Mouse (Mus musculus) kidney, embryonic 15.5 days (tissue): ENCODE measurements around the gene Nipal1. TPM values are rescaled to one million over a fixed set of nuclear protein-coding genes. Genes with fewer than 3 reads are reported as not detected.
A peak's percentile ranks its signal among the peaks of the same experiment; 100 is the strongest.

Experiments
- ATAC-seq: fragments of 200-750 bp; cut with Nextera tagmentation; replicated peaks from 2 replicates; pipeline ENCODE4 v1.8.0; 2017; ENCODE audit warnings: moderate TSS enrichment; ENCODE audit not compliant: low FRiP score
- H3K27ac ChIP-seq: fragments of 300-500 bp; sonication (generic); 2 replicates; pipeline ENCODE4 v1.5.1; 2015; ENCODE audit warnings: mild to moderate bottlenecking, inconsistent platforms
- H3K27me3 ChIP-seq: fragments of 300-500 bp; sonication (generic); 2 replicates; pipeline ENCODE4 v1.6.1; 2015; ENCODE audit warnings: inconsistent platforms
- H3K36me3 ChIP-seq: fragments of 300-500 bp; sonication (generic); 2 replicates; pipeline ENCODE4 v1.6.1; 2015; ENCODE audit warnings: inconsistent platforms
- H3K4me1 ChIP-seq: fragments of 300-500 bp; sonication (generic); 2 replicates; pipeline ENCODE4 v1.6.1; 2015; ENCODE audit warnings: inconsistent platforms
- H3K4me2 ChIP-seq: fragments of 300-500 bp; sonication (generic); 2 replicates; pipeline ENCODE4 v1.6.1; 2015; ENCODE audit warnings: moderate library complexity, mild to moderate bottlenecking, inconsistent platforms
- H3K4me3 ChIP-seq: fragments of 300-500 bp; sonication (generic); replicated peaks from 2 replicates; pipeline ENCODE4 v1.5.1; 2015; ENCODE audit warnings: mild to moderate bottlenecking, inconsistent platforms
- H3K9ac ChIP-seq: fragments of 300-500 bp; sonication (generic); 2 replicates; pipeline ENCODE4 v1.6.1; 2015; ENCODE audit warnings: mild to moderate bottlenecking, inconsistent platforms
- H3K9me3 ChIP-seq: fragments of 300-500 bp; sonication (generic); replicated peaks from 2 replicates; pipeline ENCODE4 v1.6.1; 2016; ENCODE audit warnings: inconsistent platforms
- WGBS: fragments of 180-500 bp; shearing (Covaris S2); methylation state at CpG from one replicate; pipeline ENCODE4 v1.1.7; 2015; ENCODE audit warnings: mixed read lengths; 5-methylcytosine and 5-hydroxymethylcytosine counted together
- polyA plus RNA-seq: library from polyadenylated mRNA; unstranded; fragments of >200 nt; fragmentation: Nextera tagmentation; extraction: Ambion mirVana; gene quantifications from 2 replicates; pipeline ENCODE4 v1.2.1, GENCODE M21; 2015

Gene Nipal1
- polyA plus RNA-seq, 1 experiment from 2014 or later, result 2.8 TPM

- no peak for ATAC-seq
- 86% methylated on average over 9 of the region's 9 CpGs for whole genome bisulfite sequencing
- H3K9ac ChIP-seq, result no peak overlapping the region
- H3K27ac ChIP-seq, result no peak overlapping the region
- no peaks in the 10 kb centered on the region for H3K4me1 ChIP-seq
- H3K27me3 ChIP-seq, result no peaks in the 10 kb centered on the region
- H3K4me3 ChIP-seq, result no peak overlapping the region
- H3K9me3 ChIP-seq, result no peaks in the 10 kb centered on the region
- H3K36me3 ChIP-seq, result no peaks in the 10 kb centered on the region
- no peak overlapping the region for H3K4me2 ChIP-seq
Measured at GRCm38 (mm10) chr5:72668351-72668750, 20.8 kb downstream of the Nipal1 start.

- H3K36me3 ChIP-seq, result no peaks in the 10 kb centered on the region
- WGBS, result 81% methylated on average over 8 of the region's 8 CpGs
- H3K4me3 ChIP-seq, result no peak overlapping the region
- H3K4me2 ChIP-seq, result no peak overlapping the region
- no peaks in the 10 kb centered on the region for H3K4me1 ChIP-seq
- H3K27ac ChIP-seq, result no peak overlapping the region
- H3K9me3 ChIP-seq, result no peaks in the 10 kb centered on the region
- ATAC-seq, result no peak
- no peaks in the 10 kb centered on the region for H3K27me3 ChIP-seq
- H3K9ac ChIP-seq, result no peak overlapping the region
Measured at GRCm38 (mm10) chr5:72671017-72671699, 23.6 kb downstream of the Nipal1 start.

GRCm38 (mm10) chr5:72674994-72675542, 27.5 kb downstream of the Nipal1 start:
- no peaks in the 10 kb centered on the region for H3K36me3 ChIP-seq
- 74% methylated on average over 9 of the region's 9 CpGs for WGBS
- no peak overlapping the region for H3K9ac ChIP-seq
- H3K4me1 ChIP-seq, result no peaks in the 10 kb centered on the region
- H3K4me2 ChIP-seq, result no peak overlapping the region
- no peaks in the 10 kb centered on the region for H3K9me3 ChIP-seq
- H3K27me3 ChIP-seq, result no peaks in the 10 kb centered on the region
- H3K4me3 ChIP-seq, result no peak overlapping the region
- peak overlapping the region; percentile 48; the same call in 1 of the 2 replicates for H3K27ac ChIP-seq
- no peak; the same call in 1 of the 2 replicates for ATAC-seq

- no peak overlapping the region for H3K4me3 ChIP-seq
- no peak for ATAC-seq
- 78% methylated on average over 6 of the region's 6 CpGs for WGBS
- no peak overlapping the region for H3K27ac ChIP-seq
- no peaks in the 10 kb centered on the region for H3K27me3 ChIP-seq
- H3K4me1 ChIP-seq, result no peaks in the 10 kb centered on the region
- H3K36me3 ChIP-seq, result no peaks in the 10 kb centered on the region
- no peak overlapping the region for H3K4me2 ChIP-seq
- H3K9ac ChIP-seq, result no peak overlapping the region
- no peaks in the 10 kb centered on the region for H3K9me3 ChIP-seq
Measured at GRCm38 (mm10) chr5:72681451-72681850, 33.9 kb downstream of the Nipal1 start.

- Histone ChIP-seq H3K4me2 (no peak overlapping the region), H3K4me3 (no peak overlapping the region), H3K9me3 (no peaks in the 10 kb centered on the region; the same call in 1 of the 2 replicates), H3K4me1 (no peaks in the 10 kb centered on the region), H3K27ac (no peak overlapping the region), H3K9ac (no peak overlapping the region), H3K36me3 (no peaks in the 10 kb centered on the region), H3K27me3 (no peaks in the 10 kb centered on the region)
- WGBS, result 92% methylated on average over 7 of the region's 7 CpGs
- no peak for ATAC-seq
Measured at GRCm38 (mm10) chr5:72689556-72689955, 42.0 kb downstream of the Nipal1 start.

- Histone ChIP-seq H3K9ac (no peak overlapping the region), H3K4me1 (no peaks in the 10 kb centered on the region), H3K36me3 (no peaks in the 10 kb centered on the region), H3K4me2 (no peak overlapping the region), H3K9me3 (no peaks in the 10 kb centered on the region; the same call in 1 of the 2 replicates), H3K27ac (no peak overlapping the region), H3K4me3 (no peak overlapping the region), H3K27me3 (no peaks in the 10 kb centered on the region)
- WGBS, result 88% methylated on average over 5 of the region's 5 CpGs
- ATAC-seq, result no peak
Measured at GRCm38 (mm10) chr5:72690516-72690915, 42.9 kb downstream of the Nipal1 start.

GRCm38 (mm10) chr5:72694684-72695083, 47.1 kb downstream of the Nipal1 start:
- Histone ChIP-seq H3K36me3 (no peaks in the 10 kb centered on the region), H3K27ac (no peak overlapping the region), H3K4me1 (no peaks in the 10 kb centered on the region), H3K9ac (no peak overlapping the region), H3K4me3 (no peak overlapping the region), H3K27me3 (no peaks in the 10 kb centered on the region), H3K9me3 (no peaks in the 10 kb centered on the region), H3K4me2 (no peak overlapping the region)
- ATAC-seq, result no peak
- 73% methylated on average over 2 of the region's 2 CpGs for WGBS

- no peaks in the 10 kb centered on the region for H3K27me3 ChIP-seq
- H3K9me3 ChIP-seq, result 0 out of 2 replicates have a peak, but pooled peaks cover 2% of the 10 kb centered on the region
- no peaks in the 10 kb centered on the region for H3K36me3 ChIP-seq
- H3K4me3 ChIP-seq, result no peak overlapping the region
- WGBS, result 68% methylated on average over 13 of the region's 13 CpGs
- H3K27ac ChIP-seq, result no peak overlapping the region
- ATAC-seq, result no peak
- H3K4me1 ChIP-seq, result no peaks in the 10 kb centered on the region
- H3K4me2 ChIP-seq, result no peak overlapping the region
- H3K9ac ChIP-seq, result no peak overlapping the region
Measured at GRCm38 (mm10) chr5:72696491-72696890, 48.9 kb downstream of the Nipal1 start.

GRCm38 (mm10) chr5:72698343-72698742, 50.7 kb downstream of the Nipal1 start:
- Histone ChIP-seq H3K27me3 (no peaks in the 10 kb centered on the region), H3K9me3 (0 out of 2 replicates have a peak, but pooled peaks cover 3% of the 10 kb centered on the region), H3K27ac (no peak overlapping the region), H3K4me3 (no peak overlapping the region), H3K4me1 (no peaks in the 10 kb centered on the region), H3K9ac (no peak overlapping the region), H3K36me3 (no peaks in the 10 kb centered on the region), H3K4me2 (no peak overlapping the region)
- 63% methylated on average over 3 of the region's 3 CpGs for WGBS
- no peak for ATAC-seq

GRCm38 (mm10) chr5:72698818-72699499, 51.4 kb downstream of the Nipal1 start:
- no peak overlapping the region for H3K9ac ChIP-seq
- no peak overlapping the region for H3K27ac ChIP-seq
- 72% methylated on average over 7 of the region's 7 CpGs for WGBS
- H3K4me1 ChIP-seq, result no peaks in the 10 kb centered on the region
- 0 out of 2 replicates have a peak, but pooled peaks cover 3% of the 10 kb centered on the region for H3K9me3 ChIP-seq
- H3K27me3 ChIP-seq, result no peaks in the 10 kb centered on the region
- H3K36me3 ChIP-seq, result no peaks in the 10 kb centered on the region
- no peak overlapping the region for H3K4me3 ChIP-seq
- ATAC-seq, result no peak
- no peak overlapping the region for H3K4me2 ChIP-seq

GRCm38 (mm10) chr5:72699500-72699818, 51.9 kb downstream of the Nipal1 start:
- 59% methylated on average over 2 of the region's 2 CpGs for WGBS
- H3K4me3 ChIP-seq, result no peak overlapping the region
- no peaks in the 10 kb centered on the region for H3K27me3 ChIP-seq
- no peak overlapping the region for H3K27ac ChIP-seq
- no peak overlapping the region for H3K9ac ChIP-seq
- no peaks in the 10 kb centered on the region for H3K36me3 ChIP-seq
- no peaks in the 10 kb centered on the region for H3K4me1 ChIP-seq
- no peak for ATAC-seq
- H3K9me3 ChIP-seq, result 0 out of 2 replicates have a peak, but pooled peaks cover 3% of the 10 kb centered on the region
- no peak overlapping the region for H3K4me2 ChIP-seq

GRCm38 (mm10) chr5:72702202-72702601, 54.6 kb downstream of the Nipal1 start:
- H3K9me3 ChIP-seq, result 0 out of 2 replicates have a peak, but pooled peaks cover 6% of the 10 kb centered on the region
- no peak for ATAC-seq
- H3K36me3 ChIP-seq, result no peaks in the 10 kb centered on the region
- no peak overlapping the region for H3K9ac ChIP-seq
- no peaks in the 10 kb centered on the region for H3K27me3 ChIP-seq
- H3K4me1 ChIP-seq, result peaks cover 7% of the 10 kb centered on the region
- no peak overlapping the region for H3K27ac ChIP-seq
- no peak overlapping the region for H3K4me2 ChIP-seq
- no peak overlapping the region for H3K4me3 ChIP-seq
